Mouse (Mus musculus) mouse trophoblast stem cell (cell line): ENCODE data around the gene Fubp1.

Source experiments
- in situ Hi-C, 2 experiments: fragments of 300-500 bp; cut with MseI, MboI; formaldehyde crosslinking; loops; 2 replicates in 1 of 2; 3 replicates in 1 of 2; pipeline ENCODE4 v1.15.1; 2025

The Fubp1 gene

GRCm38 (mm10) chr3:152209967-152210634 is at the start of gene Fubp1, which contains the start of gene Dnajb4:
TSS of gene Fubp1 (plus strand) at chr3:152210422.
TSS of gene Dnajb4 (minus strand) at chr3:152210302.
- in situ Hi-C loops, result loop anchor here (5.0 to 10.0 kb wide), 2 partner anchors 95 to 98 kb away; no protein-coding TSS in a partner anchor

- in situ Hi-C loops, result loop anchor here in 1 of 2 experiments (10.0 kb wide), 1 partner anchor 46 kb away; no protein-coding TSS in a partner anchor
Measured at GRCm38 (mm10) chr3:152160607-152161006, 49.6 kb upstream of the Fubp1 start.

GRCm38 (mm10) chr3:152163320-152163719 is 46.9 kb upstream of the Fubp1 start:
- in situ Hi-C loops, result loop anchor here in 1 of 2 experiments (10.0 kb wide), 1 partner anchor 49 kb away; no protein-coding TSS in a partner anchor

- in situ Hi-C loops, result loop anchor here in 1 of 2 experiments (10.0 kb wide), 1 partner anchor 50 kb away; no protein-coding TSS in a partner anchor
Measured at GRCm38 (mm10) chr3:152165014-152165350, 45.2 kb upstream of the Fubp1 start.

- in situ Hi-C loops, result loop anchor here in 1 of 2 experiments (10.0 kb wide), 1 partner anchor 51 kb away; no protein-coding TSS in a partner anchor
Measured at GRCm38 (mm10) chr3:152165351-152166098, 44.7 kb upstream of the Fubp1 start.

GRCm38 (mm10) chr3:152166099-152166423 is 44.2 kb upstream of the Fubp1 start, which contains the start of gene Gipc2:
TSS of gene Gipc2 (minus strand) at chr3:152166230.
- in situ Hi-C loops, result loop anchor here in 1 of 2 experiments (10.0 kb wide), 1 partner anchor 51 kb away; no protein-coding TSS in a partner anchor

- in situ Hi-C loops, result loop anchor here in 1 of 2 experiments (10.0 kb wide), 1 partner anchor 52 kb away; no protein-coding TSS in a partner anchor
Measured at GRCm38 (mm10) chr3:152166699-152167451, 43.3 kb upstream of the Fubp1 start.

GRCm38 (mm10) chr3:152168007-152168406 is 42.2 kb upstream of the Fubp1 start:
- in situ Hi-C loops, result loop anchor here in 1 of 2 experiments (10.0 kb wide), 1 partner anchor 53 kb away; no protein-coding TSS in a partner anchor

GRCm38 (mm10) chr3:152170407-152170806 is 39.8 kb upstream of the Fubp1 start:
- in situ Hi-C loops, result no loop called here

- in situ Hi-C loops, result no loop called here
Measured at GRCm38 (mm10) chr3:152171236-152171635, 39.0 kb upstream of the Fubp1 start.

- in situ Hi-C loops, result no loop called here
Measured at GRCm38 (mm10) chr3:152171862-152172261, 38.4 kb upstream of the Fubp1 start.

GRCm38 (mm10) chr3:152172322-152172935 is 37.8 kb upstream of the Fubp1 start:
- in situ Hi-C loops, result no loop called here

GRCm38 (mm10) chr3:152178816-152179215 is 31.4 kb upstream of the Fubp1 start:
- in situ Hi-C loops, result no loop called here

- in situ Hi-C loops, result no loop called here
Measured at GRCm38 (mm10) chr3:152179285-152179684, 30.9 kb upstream of the Fubp1 start.

- in situ Hi-C loops, result no loop called here
Measured at GRCm38 (mm10) chr3:152180624-152181023, 29.6 kb upstream of the Fubp1 start.

GRCm38 (mm10) chr3:152183522-152183921 is 26.7 kb upstream of the Fubp1 start:
- in situ Hi-C loops, result no loop called here

GRCm38 (mm10) chr3:152186106-152186505 is 24.1 kb upstream of the Fubp1 start:
- in situ Hi-C loops, result no loop called here

GRCm38 (mm10) chr3:152189306-152189705 is 20.9 kb upstream of the Fubp1 start:
- in situ Hi-C loops, result no loop called here

- in situ Hi-C loops, result no loop called here
Measured at GRCm38 (mm10) chr3:152190679-152191477, 19.3 kb upstream of the Fubp1 start.

- in situ Hi-C loops, result no loop called here
Measured at GRCm38 (mm10) chr3:152191791-152192237, 18.4 kb upstream of the Fubp1 start.
